Mouse (Mus musculus) CD8-positive naive resting alpha-beta T cell, adult 2 months (primary cell): ENCODE data around the gene Ttyh3.

Source experiments
- DNase-seq, 2 experiments: peaks; one replicate each; pipeline ENCODE4 v3.0.0; 2022; ENCODE audit warnings: low read depth in 2 of 2, low spot score in 2 of 2

Ttyh3 gene

DNA sequence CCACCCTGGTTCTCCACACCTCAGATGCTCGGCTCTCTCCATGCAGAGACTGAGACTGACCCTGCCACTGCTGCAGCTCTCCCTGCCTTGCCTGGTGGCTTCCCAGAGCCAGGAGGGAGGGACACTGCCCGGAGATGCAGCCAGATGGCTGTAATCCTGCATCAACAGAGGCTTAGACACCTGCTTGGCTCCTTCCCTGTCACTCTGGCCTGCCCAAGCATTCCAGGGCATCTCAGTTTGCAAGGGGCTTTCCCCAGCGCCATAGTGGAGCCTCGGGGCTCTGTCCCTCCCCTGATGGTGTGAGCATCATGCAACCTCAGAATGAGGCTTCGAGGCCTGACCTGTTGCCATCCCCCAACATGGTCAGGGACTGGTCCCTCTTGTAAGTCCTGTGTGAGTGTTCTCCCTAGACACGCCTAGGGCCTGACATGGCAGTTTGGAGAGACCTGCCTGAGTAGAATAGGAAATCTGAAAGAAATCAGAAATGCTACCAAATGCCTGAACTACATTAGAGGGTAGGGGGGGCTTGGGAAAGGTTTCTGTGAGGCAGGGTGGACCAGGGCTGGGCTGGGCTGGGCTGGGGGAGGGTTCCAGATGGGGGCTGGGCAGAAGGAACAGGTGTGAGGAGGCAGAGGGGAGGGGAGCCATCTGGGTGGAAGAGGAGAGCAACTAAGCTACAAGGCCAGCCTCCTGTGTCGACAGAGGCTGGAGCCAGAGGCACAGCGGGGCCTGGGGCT lies 65.7 kb downstream of the Ttyh3 start:
- DNase-seq: no peak

DNA sequence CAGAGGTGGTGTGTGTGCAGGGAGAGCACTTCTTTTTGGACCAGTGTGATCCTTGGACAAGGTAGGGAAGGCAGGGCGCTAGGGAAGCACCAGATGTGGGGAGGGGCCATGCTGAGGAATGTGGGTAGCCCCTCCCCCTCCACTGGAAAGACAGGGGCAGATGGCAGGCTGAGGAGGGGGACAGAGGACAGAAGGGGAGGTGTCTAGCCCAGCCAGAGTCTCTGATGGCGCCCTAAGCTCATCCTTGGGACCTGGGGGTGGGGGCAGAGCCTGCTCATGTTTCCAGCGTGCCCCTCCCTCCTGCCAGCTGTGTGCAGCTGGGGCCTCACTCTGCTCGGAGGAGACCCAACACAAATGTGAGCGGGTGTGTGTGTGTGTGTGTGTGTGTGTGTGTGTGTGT lies 67.3 kb downstream of the Ttyh3 start:
- DNase-seq: no peak

DNA sequence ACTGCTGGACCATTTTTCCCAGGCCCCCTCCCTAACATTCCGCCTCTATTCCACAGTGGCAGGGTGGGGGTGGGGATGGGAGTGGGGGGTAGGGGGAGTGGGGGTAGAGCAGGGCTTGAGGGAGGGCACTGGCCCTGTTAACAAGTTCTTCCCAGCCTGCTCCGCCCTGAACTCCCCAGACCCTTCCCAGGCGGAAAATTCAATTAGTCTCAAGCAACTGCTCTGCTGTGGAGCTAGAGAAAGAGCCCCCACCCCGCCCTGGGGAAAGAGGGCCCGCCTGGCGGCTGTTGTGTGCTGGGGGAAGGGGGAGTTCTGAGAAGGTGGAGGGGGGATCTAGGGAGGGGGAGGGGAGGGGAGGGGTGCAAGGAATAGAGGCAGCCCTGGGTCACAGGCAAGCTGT lies 69.1 kb downstream of the Ttyh3 start:
- DNase-seq: no peak

DNA sequence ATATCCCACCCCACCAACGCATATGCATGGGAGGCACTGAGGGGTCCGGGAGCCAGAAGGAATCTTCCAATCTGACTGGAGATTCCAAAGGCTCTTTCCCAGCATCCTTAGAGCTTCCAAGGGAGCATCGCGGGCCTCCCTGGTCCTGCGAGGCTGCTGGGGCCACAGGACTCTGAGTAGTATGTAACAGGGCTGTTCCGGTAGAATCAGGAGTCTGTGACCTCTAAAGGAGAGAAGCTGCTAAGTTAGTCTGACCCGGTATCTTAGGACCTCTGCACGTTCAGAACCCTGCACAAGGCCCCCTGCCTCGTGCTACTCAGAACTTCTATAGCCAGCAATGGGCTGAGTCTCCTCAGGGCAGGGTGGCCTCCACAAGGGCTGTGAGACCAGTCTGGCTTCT lies 69.6 kb downstream of the Ttyh3 start:
- DNase-seq: no peak

DNA sequence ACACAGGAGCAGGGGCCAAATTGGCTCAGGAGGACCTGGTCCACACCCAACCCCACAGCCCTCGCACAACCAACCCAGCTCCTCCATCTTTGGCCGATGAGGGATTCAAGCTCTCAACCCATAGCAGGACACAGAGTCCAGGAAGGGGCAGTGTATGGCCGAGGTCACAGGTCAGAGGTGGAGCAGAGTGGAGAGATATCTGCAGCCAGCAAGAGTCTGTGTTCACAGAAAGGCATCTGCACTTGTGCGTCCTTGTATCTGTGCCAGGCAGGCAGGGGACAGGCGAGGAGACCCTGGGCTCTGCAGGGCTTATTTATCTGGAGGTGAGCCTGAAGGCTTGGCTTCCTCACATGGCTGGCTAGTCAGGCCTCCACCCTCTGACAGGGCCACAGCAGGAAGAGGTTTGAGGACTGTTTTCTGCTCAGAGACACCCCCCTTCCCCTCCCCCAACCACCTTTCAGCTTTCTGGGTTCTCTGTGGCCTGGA lies 73.4 kb downstream of the Ttyh3 start:
- peak; percentile 35 to 56 for DNase-seq

DNA sequence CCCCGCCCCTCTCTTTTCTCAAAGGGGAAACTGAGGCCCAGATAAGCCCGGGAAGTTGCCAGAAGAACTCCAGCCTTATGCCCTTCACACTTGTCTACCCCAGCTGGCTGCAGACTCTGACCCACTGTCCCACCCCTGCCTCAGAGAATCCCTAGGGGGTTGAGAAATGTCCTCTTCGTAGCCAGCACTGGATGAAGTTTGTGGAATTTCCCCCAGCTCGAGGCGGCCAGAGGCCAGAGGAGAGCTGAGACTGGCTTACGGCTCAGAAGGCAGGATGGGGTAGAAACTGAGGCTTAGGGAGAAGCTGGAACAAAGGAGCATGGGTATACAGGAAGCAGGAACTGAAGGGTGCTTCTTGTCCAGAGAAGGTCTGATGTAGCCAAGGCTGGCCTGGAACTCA lies 76.2 kb downstream of the Ttyh3 start:
- DNase-seq: no peak

DNA sequence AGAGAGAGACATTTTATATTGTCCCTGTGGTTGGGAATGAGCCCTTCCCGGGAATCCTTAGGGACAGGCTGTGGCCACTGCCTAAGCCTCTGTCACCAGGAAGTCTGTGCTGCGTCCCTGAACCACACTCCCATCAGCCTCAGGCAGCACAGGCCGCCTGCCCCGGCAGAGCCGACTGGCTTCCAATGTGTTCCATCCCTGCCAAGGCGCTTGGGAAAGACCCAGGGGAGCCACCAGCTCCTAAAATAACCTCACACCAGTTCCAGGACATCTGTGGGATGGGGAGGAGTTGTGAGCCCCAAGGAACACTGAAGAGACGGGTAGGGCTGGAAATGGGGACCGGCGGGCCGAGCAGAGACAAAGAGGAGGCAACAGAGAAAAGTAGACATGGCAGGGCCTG lies 77.2 kb downstream of the Ttyh3 start:
- DNase-seq: no peak

DNA sequence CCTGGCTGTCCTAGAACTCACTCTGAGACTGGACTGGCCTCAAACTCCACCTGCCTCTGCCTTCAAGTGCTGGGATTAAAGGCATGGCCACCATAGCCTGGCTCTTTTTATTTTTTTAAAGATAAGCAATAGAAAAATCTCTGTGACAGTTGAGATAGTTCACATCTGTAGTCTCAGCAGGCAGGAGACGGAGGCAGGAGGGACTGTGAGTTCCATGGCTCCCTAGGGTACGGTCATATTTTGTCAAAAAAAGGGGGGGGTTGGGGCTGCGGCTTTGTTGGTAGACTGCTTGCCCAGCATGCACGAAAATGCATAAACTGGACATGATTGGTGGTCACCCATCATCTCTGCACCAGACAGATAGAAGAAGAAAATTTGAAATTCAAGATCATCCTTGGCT lies 77.6 kb downstream of the Ttyh3 start:
- DNase-seq: no peak
